Mouse (Mus musculus): ENCODE measurements around the gene Tnfrsf9.

- TF ChIP-seq GATA1 (IDR thresholded peaks at IDR 0.05; ENCODE audit: borderline replicate concordance, low read length): no peak
- TF ChIP-seq FLI1 (IDR thresholded peaks at IDR 0.05; ENCODE audit: low read length): no peak
Observed at GRCm38 (mm10) chr4:150990148-150990547, 75.8 kb downstream of the Tnfrsf9 start.
